Mouse (Mus musculus): Measurements from ENCODE around the gene Bsnd.

Bsnd gene

DNA sequence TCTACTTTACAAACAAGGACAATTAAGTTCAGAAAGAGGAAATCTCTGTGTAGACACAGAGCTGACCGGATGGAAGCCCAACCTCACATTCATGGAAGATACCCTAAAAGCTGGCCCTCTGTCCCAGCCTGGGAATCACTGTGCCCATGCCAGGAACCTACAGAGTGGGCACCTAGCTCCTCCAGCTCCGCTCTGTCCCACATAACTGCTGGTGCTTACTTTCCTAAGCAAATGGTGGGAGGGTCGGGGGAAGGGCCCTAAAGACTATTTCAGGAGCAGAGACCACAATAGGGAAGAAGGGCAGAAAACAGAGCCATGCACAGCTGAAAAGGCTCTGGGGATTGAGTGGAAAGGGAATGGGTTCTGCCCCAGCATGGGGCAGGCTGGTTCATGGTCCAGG, 11.5 kb downstream of the Bsnd start:
- no peak for DNase-seq

DNA sequence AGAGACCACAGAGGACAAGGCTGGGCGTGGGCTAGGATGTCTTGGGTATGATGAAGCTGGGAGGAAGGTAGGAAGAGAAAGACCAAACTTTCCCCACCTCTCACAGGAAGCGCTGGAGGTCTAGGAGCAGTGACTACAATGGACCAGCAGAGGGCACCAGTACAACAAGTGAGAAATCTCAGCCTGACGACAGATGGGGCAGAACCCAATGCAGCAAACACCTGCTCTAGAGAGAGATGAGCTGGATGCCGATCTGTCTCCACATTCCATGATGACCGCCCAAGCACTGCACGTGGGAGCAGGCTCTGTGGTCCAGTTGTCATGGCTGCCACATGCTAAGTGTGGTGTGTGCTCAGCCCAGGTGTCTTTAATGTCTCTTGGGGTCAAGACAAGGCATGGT, 17.8 kb downstream of the Bsnd start:
- DNase-seq = peak; percentile 91

DNA sequence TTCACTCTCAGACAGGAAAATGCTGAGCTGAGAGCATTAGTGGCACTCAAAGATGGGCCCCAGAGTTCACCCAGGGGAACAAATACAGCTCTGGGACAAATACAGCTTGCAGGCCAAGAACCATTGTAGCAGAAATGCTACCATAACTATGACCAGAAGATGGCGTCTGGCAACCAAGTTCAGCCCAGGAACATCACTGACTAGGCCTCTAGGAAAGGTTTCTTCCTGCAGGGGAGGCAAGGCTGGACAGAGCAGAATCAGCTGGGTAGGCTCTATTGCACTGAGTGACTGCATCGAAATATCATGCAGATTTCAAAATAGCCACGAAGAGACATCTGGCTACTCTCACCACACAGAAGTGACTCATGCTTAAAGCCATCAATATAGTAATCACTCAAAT, 19.7 kb downstream of the Bsnd start:
- peak; percentile 88 for DNase-seq

DNA sequence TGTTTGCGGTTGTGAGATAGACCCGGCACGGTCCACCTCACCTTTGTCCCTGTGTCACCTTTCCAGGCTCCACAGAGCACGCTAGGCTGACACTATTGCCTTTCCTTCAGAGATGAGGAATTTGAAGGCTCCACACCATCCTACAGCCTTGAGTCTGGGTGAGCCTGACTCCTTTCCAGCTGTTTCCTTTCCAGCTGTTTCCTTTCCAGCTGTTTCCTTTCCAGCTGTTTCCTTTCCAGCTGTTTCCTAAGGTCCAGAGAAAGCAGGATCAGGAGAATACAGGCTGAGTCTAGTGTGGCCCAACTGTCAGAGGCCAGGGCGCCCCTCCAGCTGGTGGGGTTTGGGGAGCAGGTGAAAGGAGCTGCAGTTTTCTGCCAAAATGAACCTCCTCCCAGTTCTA, 21.2 kb downstream of the Bsnd start:
- DNase-seq = no peak

DNA sequence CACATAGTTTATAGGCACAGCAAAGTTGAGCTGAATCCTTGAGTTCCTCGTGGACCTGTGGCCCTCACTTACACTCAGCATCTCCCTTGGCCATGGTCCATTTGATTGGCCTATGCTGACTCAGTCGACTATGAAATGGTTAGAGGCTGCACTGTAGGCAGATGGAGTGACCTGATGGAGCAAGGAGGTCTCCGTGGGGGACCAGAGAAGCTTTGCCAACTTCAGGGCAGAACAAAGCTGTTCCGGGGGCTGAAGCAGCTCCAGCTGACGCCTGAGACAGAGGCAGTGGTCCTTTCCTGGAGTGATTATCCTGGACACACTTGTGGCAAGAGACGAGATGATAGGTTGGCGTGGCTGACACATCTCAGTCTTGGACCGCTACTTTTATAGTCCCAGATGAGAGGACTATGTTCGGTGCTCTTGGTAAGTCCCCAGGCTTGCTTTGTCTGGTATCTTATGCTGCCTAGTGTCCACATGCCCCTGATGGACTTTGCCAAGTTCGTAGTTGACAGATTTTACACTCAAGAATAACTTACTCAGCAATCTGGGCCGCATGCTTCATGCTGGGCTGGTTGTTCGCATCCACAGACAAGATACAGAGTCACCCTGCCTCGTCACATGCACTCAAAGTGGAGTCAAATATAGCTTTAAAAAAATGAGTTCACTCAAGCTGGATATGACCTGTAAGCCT, 24.5 kb downstream of the Bsnd start:
- DNase-seq = no peak

DNA sequence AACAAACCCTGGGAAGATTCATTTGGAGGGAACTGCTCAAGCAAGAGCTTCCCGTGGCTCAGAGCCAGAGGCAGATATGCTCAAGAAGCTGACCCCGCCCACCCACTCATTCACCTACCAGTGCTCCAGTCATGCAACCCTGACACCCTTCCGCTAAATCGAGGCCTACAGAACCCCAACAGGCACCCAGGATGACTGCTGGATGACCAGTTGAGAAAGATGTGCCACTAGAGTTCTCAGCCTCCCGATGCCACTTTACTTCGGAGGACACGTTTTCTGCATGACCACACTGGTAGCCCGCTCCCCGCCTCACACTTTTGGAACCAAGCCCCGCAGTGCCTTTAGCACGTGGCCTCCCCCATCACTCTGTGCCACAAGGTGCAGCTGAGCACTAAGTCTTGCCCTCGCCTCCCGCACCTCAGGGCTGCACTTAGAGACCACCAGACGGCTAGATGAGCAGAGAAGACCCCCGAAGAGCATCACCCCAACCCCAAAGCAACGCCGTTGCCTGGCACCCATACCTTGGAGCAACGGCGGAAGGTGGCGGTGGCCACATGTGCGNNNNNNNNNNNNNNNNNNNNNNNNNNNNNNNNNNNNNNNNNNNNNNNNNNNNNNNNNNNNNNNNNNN, 28.8 kb downstream of the Bsnd start:
- DNase-seq = peak; percentile 36

DNA sequence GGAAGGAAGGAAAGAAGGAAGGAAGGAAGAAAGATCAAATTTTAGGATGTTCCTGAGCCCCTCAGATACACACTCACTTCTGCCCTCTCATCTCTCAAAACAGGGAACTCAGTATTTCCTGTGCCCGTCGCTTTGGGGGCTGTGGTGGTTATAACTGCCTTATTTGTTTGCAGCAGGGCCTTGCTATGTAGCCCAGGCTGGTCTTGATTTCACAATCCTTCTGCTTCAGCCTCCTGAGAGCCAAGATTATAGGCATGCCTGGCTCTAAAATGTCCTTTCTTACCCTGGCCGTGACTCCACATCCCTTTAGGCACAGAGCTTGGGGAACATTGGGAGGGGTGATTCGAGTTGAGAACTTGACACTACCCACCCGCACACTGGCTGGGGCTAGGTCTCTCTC, 29.6 kb downstream of the Bsnd start:
- no peak for DNase-seq

DNA sequence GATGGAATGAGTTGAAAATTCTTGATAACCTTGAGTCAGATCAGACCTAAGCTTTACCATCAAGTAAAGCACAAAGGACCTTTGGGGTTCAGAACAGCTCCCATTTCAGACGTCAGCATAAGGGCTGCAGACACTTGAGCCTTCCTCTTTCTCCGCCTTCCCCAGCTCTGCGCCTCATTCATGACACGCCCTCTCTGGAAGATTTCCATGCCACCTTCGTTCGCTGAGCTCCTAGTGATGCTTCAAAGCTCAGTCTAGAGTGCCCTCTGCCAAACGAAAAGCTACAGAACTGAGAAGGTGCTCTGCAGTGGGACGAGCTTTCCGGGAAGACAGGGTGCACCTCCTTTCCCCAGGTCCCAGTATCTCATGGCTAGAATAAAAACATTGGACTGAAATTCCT, 30.1 kb downstream of the Bsnd start:
- no peak for DNase-seq

DNA sequence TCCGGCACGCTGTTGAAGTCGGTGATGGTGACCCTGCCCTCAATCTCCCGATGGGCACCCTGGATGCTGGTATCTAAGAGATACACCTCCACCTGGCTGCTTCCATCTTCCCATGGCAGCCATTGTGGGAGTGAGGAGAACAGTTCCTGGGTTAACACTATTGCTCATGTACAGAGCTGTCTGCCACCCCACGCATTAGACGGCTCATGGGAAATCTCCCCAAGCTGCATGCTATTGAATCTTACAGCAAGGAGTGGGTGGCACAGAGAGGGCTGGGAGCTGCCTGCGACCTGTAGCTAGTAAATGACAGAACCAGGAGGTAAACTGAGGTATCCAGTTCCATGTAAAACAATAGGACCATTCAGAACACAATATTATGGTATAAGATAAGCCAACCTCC, 37.5 kb downstream of the Bsnd start:
- DNase-seq = no peak

DNA sequence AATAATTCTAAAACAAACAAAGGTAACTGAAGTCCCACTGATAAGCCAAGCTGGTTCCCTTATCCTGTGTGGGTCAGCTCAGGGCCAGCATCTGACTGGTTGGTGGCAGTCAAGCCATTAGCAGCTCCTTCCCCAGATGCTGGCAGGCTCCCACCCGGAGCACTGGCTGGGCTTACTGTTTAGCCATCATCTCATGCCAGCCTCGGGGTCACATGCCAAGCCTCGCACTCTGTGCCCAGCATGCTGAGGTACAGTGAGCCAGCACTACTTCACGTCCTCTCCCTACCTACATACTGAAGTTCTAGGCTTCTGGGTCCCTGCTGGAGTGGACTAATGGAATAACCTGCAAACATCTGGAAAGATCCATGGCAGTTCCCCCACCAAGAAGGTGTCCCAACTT, 38.6 kb downstream of the Bsnd start:
- DNase-seq = no peak

DNA sequence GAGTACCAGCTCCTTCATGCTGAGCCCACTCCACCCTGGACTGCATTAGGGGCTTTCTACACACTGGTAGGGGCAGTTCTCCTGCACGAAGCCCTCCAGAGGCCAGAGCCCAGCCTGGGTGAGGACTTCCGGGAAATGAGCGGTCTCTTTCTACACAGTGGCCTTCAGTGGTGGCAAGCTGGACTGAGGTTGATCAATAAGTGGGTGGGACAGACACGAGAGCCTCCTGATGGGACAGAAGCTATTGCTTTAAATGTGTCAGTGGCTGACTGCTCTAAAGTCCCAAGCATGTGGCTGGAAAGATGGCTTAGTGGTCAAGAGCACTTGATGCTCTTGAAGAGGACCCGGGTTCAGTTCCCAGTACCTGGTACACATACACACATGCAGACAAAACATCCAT, 39.0 kb downstream of the Bsnd start:
- no peak for DNase-seq

DNA sequence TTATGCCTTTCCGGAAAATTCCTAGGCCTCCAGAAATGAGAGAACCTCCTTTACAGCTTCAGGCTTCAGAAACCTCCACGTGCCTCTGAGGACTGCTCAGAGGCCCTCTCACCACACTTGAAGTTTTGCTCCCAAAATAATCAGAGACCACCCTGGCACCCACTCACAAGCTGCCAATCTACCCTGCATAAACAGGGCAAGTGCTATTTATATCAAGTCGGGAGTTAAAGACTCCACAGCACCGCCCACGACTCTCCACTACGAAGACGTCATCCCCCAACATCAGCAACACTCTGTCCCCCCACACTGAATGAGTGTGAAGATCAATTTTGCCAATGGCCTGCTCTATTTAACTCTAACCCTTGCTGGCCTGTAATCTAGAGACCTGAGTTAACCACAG, 39.7 kb downstream of the Bsnd start:
- no peak for DNase-seq

DNA sequence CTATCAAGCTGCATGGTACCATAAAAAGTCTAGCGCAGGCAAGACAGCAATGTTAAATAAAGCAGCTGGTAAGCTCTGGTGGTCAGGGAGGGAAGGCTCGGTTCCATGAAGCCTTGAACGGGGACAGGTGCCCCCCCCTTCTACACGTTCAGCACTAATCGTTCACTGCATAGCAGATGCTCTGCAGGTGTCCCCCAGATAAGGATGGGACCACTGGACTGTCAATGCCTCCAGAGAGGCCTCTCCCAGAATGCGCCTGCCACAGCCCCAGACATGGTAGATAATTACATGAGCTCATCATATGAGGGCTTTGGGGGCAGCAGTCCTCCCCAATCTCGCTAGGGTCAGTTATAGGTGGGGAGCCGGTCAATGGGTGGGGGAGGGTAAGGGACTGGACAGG, 42.8 kb downstream of the Bsnd start:
- no peak for DNase-seq

DNA sequence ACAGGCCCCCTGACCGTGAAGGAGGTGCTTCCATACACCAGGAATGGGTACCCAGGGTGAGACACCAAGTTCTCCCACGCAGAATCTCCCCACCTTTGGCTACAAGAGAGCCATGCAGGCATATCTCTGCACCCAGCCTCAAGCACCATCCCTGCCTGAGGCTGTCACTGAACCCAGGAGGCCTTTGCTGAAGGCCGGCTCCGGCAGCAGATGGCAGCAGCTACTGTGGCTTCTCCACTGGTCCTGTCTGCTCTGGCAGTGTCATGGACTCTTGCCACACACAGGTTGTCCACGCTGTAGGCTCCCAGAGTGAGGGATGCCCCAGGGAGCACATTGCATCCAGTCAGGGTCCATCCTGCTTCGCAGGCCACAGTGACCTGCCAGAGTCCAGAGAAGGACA, 48.9 kb downstream of the Bsnd start:
- DNase-seq = no peak

DNA sequence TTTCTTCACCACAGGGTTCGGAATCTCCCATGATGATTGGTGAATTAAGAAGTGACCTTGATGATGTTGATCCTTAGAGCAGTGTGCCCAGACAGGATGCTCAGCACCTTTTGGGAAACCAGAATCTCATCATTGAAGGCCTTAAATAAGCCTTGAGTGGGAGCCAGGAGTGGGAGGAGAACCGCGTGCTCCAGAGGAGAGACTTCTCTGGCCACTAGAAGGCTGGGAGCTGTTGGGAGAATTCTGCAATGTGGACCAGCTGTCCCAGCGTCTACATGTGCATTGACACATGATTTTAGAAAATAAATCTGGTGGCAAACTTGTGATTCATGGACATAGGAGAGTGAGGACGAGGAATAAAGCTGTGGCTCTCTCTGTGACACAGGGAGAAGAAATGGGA, 53.3 kb downstream of the Bsnd start:
- DNase-seq = no peak

DNA sequence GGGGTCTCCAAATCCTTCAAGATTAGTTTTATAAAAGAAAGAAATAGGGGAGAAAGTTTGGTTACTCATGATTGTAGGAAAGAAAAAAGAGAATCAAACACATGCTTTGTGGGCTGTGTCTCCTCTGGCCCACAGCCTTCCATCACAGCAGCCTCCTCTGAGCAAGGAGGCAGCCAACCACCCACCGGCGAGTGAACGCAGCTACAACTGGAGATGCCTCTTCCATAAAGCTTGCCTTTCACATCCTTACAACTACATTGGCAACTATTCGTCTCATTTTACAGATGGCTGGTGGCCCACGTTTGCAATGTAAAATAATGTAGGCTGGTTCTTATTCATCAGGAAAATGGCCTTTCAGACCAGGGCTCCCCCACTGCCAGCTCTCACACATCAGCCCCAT, 54.9 kb downstream of the Bsnd start:
- DNase-seq = no peak

DNA sequence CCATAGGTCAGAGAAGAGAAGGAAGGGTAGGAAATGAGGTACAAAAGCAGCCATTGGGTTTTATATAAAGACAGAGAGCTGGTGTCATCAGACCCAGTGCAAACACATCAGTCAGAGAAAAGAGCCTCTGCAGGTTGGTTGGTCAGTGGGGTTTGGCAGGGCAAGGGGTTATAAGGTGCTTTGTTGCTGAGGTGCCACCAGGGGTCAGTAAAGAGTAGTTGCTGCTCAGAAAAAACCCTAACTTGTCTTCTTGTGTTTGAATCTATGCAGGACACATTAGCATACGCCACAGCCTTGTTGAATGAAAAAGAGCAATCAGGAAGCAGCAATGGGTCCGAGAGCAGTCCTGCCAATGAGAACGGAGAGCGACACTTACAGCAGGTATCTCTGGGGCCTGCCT, 55.6 kb downstream of the Bsnd start:
- peak; percentile 65 for DNase-seq

DNA sequence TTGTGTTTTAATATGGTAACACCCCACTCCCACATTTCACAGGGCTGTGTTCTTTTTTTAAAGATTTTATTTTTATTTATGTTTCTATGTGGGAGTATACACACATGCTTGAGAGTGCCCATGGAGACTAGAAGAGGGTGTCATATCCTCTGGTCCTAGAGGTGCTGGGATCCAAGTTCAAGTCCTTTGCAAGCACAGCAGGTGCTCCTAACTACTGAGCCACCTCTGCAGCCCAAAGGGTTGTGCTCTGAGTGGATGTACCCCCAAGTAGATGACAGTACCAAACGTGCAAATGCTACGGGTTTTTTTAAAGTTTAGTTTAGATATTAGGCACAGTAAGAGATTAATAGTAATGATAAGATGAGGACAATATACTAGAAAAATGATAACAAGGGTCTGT, 56.7 kb downstream of the Bsnd start:
- no peak for DNase-seq

All from retina, postnatal 1 day (tissue).